Mouse (Mus musculus) retina, adult 2 months (tissue): ENCODE data around the gene Masp2.
A peak's percentile ranks its signal among the peaks of the same experiment; 100 is the strongest.

Source experiments
- DNase-seq: peaks from one replicate; pipeline ENCODE4 v3.0.0-alpha.2; 2012; ENCODE audit warnings: low read depth, low spot score

The Masp2 gene

GRCm38 (mm10) chr4:148600316-148600715 is 2.0 kb upstream of the Masp2 start:
- no peak for DNase-seq

- DNase-seq, result no peak
Measured at GRCm38 (mm10) chr4:148601871-148602270, 483 bp upstream of the Masp2 start.

- no peak for DNase-seq
Measured at GRCm38 (mm10) chr4:148603376-148604139, 1.2 kb downstream of the Masp2 start.

- DNase-seq, result no peak
Measured at GRCm38 (mm10) chr4:148604141-148604540, 1.8 kb downstream of the Masp2 start.

GRCm38 (mm10) chr4:148604541-148605165 is 2.3 kb downstream of the Masp2 start:
- no peak for DNase-seq

GRCm38 (mm10) chr4:148607758-148608157 is 5.4 kb downstream of the Masp2 start:
- DNase-seq, result no peak

- DNase-seq, result no peak
Measured at GRCm38 (mm10) chr4:148609805-148610204, 7.5 kb downstream of the Masp2 start.

GRCm38 (mm10) chr4:148610631-148611364 is 8.4 kb downstream of the Masp2 start:
- DNase-seq, result no peak

- DNase-seq, result no peak
Measured at GRCm38 (mm10) chr4:148612557-148612956, 10.2 kb downstream of the Masp2 start.

GRCm38 (mm10) chr4:148613738-148614137 is 11.4 kb downstream of the Masp2 start:
- no peak for DNase-seq

- DNase-seq, result no peak
Measured at GRCm38 (mm10) chr4:148619805-148620204, 17.5 kb downstream of the Masp2 start.

GRCm38 (mm10) chr4:148620718-148621117 is 18.4 kb downstream of the Masp2 start:
- no peak for DNase-seq

GRCm38 (mm10) chr4:148622485-148622884 is 20.1 kb downstream of the Masp2 start:
- no peak for DNase-seq

- DNase-seq, result no peak
Measured at GRCm38 (mm10) chr4:148623609-148624008, 21.3 kb downstream of the Masp2 start.

GRCm38 (mm10) chr4:148625010-148625409 is 22.7 kb downstream of the Masp2 start:
- DNase-seq, result no peak

- no peak for DNase-seq
Measured at GRCm38 (mm10) chr4:148625756-148626622, 23.6 kb downstream of the Masp2 start.

- DNase-seq, result peak; percentile 86
Measured at GRCm38 (mm10) chr4:148626623-148627185, 24.4 kb downstream of the Masp2 start, which contains the start of gene Tardbp. Tardbp (minus strand) TSS chr4:148627019.

GRCm38 (mm10) chr4:148627246-148627645 is 24.9 kb downstream of the Masp2 start:
- no peak for DNase-seq

GRCm38 (mm10) chr4:148632013-148632692 is 29.8 kb downstream of the Masp2 start:
- no peak for DNase-seq

- no peak for DNase-seq
Measured at GRCm38 (mm10) chr4:148633395-148634061, 31.2 kb downstream of the Masp2 start.
